Comparison of ENCODE assay signal across 8 mouse cellular contexts in the genomic region with DNA sequence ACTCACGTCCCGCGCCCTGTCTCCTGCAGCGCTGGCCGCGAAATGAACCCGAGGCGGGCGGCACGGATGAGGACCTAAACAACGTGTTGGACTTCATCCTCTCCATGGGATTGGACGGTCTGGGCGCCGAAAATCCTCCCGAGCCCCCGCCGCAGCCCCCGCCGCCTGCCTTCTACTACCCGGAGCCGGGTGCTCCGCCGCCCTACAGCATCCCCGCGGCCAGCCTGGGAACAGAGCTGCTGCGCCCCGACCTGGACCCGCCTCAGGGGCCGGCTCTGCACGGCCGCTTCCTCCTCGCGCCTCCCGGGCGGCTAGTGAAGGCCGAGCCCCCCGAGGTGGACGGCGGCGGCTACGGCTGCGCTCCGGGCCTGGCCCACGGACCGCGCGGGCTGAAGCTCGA. TPM values are rescaled to one million over a fixed set of nuclear protein-coding genes. Genes with fewer than 3 reads are reported as not detected.
DNase-seq lines count a peak whose midpoint lies in the region; ATAC-seq lines count a peak whose summit lies in the region.

No protein-coding gene starts in this region.

- H3K27ac ChIP-seq in neural tube, embryonic 11.5 days (ENCODE audit: low read depth, low read length): peak overlapping the region; percentile 14; the same call in 1 of the 2 replicates
- H3K27ac ChIP-seq in liver, embryonic 15.5 days (replicated peaks): no peak overlapping the region

- H3K27me3 ChIP-seq in neural tube, embryonic 11.5 days (ENCODE audit: control insufficient read depth, insufficient read depth, low read length): peaks cover 29% of the 10 kb centered on the region
- H3K27me3 ChIP-seq in liver, embryonic 15.5 days: peaks cover 59% of the 10 kb centered on the region

- WGBS in neural tube, embryonic 11.5 days: 1% methylated on average over 44 of the region's 48 CpGs
- under 1% methylated on average over 46 of the region's 48 CpGs for WGBS in liver, embryonic 15.5 days (ENCODE audit: insufficient replicate concordance)

- peak overlapping the region; percentile 46 for H3K4me3 ChIP-seq in neural tube, embryonic 11.5 days (ENCODE audit: low read depth, low read length)
- H3K4me3 ChIP-seq in liver, embryonic 15.5 days (replicated peaks): peak overlapping the region; percentile 62

- H3K36me3 ChIP-seq in neural tube, embryonic 11.5 days (ENCODE audit: control insufficient read depth, insufficient read depth, low read length): no peaks in the 10 kb centered on the region
- no peaks in the 10 kb centered on the region for H3K36me3 ChIP-seq in liver, embryonic 15.5 days (replicated peaks)

- H3K4me2 ChIP-seq in neural tube, embryonic 11.5 days (ENCODE audit: low read depth): peak overlapping the region; percentile 86
- peak overlapping the region; percentile 81 for H3K4me2 ChIP-seq in liver, embryonic 15.5 days

- H3K9ac ChIP-seq in neural tube, embryonic 11.5 days (ENCODE audit: low read length): peak overlapping the region; percentile 54
- peak overlapping the region; percentile 42 for H3K9ac ChIP-seq in liver, embryonic 15.5 days

- peaks cover 8% of the 10 kb centered on the region for H3K4me1 ChIP-seq in neural tube, embryonic 11.5 days (ENCODE audit: control insufficient read depth, insufficient read depth, low read length)
- H3K4me1 ChIP-seq in liver, embryonic 15.5 days (replicated peaks): peaks cover 57% of the 10 kb centered on the region

- DNase-seq in adrenal gland, postnatal 14 days: peak; percentile 57
- no peak for DNase-seq in adrenal gland, postnatal 4 days (ENCODE audit: low spot score in 2 of 2)
- peak; percentile 23 for DNase-seq in neural tube, embryonic 11.5 days (ENCODE audit: low spot score)
- DNase-seq in neural tube, embryonic 10.5 days (ENCODE audit: extremely low spot score, low spot score): no peak
- DNase-seq in heart, postnatal 14 days: peak; percentile 55 to 66
- DNase-seq in ovary, adult 18-20 months (ENCODE audit: low spot score): no peak
- DNase-seq in left cerebral cortex, postnatal 25 days (ENCODE audit: low spot score in 2 of 2): no peak

- intact Hi-C loops in heart, postnatal 14 days (cut with DNase I): loop anchor here (1.0 kb wide), 2 partner anchors 24 to 51 kb away; no protein-coding TSS in a partner anchor
- intact Hi-C loops in left cerebral cortex, postnatal 25 days (cut with DNase I): loop anchor here (2.0 kb wide), 2 partner anchors 17 to 43 kb away; no protein-coding TSS in a partner anchor

- peak; percentile 26; the same call in 1 of the 2 replicates for ATAC-seq in neural tube, embryonic 11.5 days (ENCODE audit: insufficient read depth, low FRiP score, low TSS enrichment)
- peak; percentile 2; the same call in 1 of the 2 replicates for ATAC-seq in liver, embryonic 15.5 days (ENCODE audit: insufficient read depth)

- H3K9me3 ChIP-seq in neural tube, embryonic 11.5 days (ENCODE audit: control insufficient read depth, low read length): no peaks in the 10 kb centered on the region
- H3K9me3 ChIP-seq in liver, embryonic 15.5 days (replicated peaks): no peaks in the 10 kb centered on the region

RNA-seq across cellular contexts. Expression of a gene that starts 0.6 kb away (rescaled TPM):
- total RNA-seq in adrenal gland, postnatal 14 days (2021): 73.8 and 95.6 TPM in 2 replicates
- total RNA-seq in adrenal gland, postnatal 4 days (2021): 10 to 100 TPM; 40.6 to 41.4 TPM
- polyA plus RNA-seq in neural tube, embryonic 11.5 days (2014; fragmentation: Nextera tagmentation; extraction: Ambion mirVana): 6.0 and 6.2 TPM in 2 replicates
- total RNA-seq in heart, postnatal 14 days (2021): 100 to 1,000 TPM; 113 to 115 TPM
- 2.6 and 3.1 TPM in 2 replicates for polyA plus RNA-seq in liver, embryonic 15.5 days (2015; fragmentation: Nextera tagmentation; extraction: Ambion mirVana)
- 10 to 100 TPM; 13.6 to 18.2 TPM for total RNA-seq in left cerebral cortex, postnatal 25 days (2021)

RNA-seq across cellular contexts. Expression of a gene that starts 14.3 kb away (rescaled TPM):
- total RNA-seq in adrenal gland, postnatal 14 days (2021): 16.0 and 16.8 TPM in 2 replicates
- total RNA-seq in adrenal gland, postnatal 4 days (2021): 10 to 100 TPM; 30.9 to 31.2 TPM
- 35.7 and 38.2 TPM in 2 replicates for polyA plus RNA-seq in neural tube, embryonic 11.5 days (2014; fragmentation: Nextera tagmentation; extraction: Ambion mirVana)
- total RNA-seq in heart, postnatal 14 days (2021): 1 to 10 TPM; 9.7 TPM
- polyA plus RNA-seq in liver, embryonic 15.5 days (2015; fragmentation: Nextera tagmentation; extraction: Ambion mirVana): 4.9 and 7.2 TPM in 2 replicates
- 1 to 10 TPM; 6.1 to 7.0 TPM for total RNA-seq in left cerebral cortex, postnatal 25 days (2021)

Comparison
In these comparisons a context has a peak if more than half of its experiments do, and no peak if none do; other contexts are left out.
1. DNase-seq: peak in adrenal gland, postnatal 14 days (single experiment), neural tube, embryonic 11.5 days (single experiment) and heart, postnatal 14 days (2 of 2); none in adrenal gland, postnatal 4 days (0 of 2), neural tube, embryonic 10.5 days (single experiment), ovary, adult 18-20 months (single experiment) and left cerebral cortex, postnatal 25 days (0 of 2).